Mouse (Mus musculus) frontal cortex, postnatal 14 days (tissue): Measurements from ENCODE around the gene Abcb5.

Source experiments
- DNase-seq, 2 experiments: peaks; one replicate each; pipeline ENCODE4 v3.0.0; 2022; ENCODE audit warnings: low spot score in 2 of 2

Gene Abcb5

DNA sequence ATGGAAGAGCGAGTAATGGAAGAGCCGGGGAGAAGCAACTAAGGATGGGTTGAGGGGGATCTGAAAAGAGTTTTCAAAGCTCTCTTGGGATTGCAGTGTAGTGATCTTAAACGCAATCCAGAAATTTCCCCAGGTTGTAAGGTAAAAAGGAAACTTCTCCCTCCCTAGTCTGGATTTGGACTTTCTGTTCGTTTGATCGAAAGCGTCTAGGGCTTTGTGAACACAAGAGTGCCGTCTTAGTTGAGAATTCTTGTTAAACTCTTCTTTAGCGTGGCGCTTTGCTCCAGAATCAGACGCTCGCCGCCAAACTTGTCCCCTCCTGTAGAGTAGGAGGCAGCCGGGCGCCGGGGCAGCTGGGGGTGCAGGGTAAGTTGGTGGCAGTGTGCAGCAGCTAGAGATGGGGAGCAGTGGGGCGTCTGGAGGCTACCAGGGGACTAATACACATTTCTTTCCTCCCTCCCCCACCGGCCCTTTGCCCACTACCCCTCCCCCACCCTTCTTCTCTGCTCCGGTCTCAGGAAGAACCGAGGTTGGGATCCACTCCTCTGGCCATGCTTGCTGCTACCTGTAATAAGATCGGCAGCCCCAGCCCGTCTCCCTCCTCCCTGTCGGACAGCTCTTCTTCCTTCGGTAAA lies 118.2 kb downstream of the Abcb5 start:
- DNase-seq: no peak

DNA sequence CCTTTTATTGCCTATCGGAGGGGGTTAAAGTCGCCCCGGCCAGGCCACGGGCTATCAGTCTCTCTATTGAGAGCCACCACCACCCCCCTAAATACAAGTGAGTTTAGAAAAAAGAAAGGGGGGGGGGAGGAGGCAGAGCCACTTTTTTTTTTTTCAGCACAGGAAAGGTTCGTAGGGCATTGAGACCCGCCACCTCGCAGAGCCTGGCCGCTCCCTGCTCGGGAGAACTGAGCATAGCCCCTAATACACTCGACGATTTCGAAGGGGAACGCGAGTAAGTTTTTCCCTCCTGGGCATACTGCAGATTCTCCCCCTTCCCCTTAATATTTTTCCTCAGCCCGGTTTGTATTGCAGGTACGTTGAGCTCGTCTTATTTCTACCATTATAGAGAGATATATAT lies 118.8 kb downstream of the Abcb5 start:
- no peak for DNase-seq

DNA sequence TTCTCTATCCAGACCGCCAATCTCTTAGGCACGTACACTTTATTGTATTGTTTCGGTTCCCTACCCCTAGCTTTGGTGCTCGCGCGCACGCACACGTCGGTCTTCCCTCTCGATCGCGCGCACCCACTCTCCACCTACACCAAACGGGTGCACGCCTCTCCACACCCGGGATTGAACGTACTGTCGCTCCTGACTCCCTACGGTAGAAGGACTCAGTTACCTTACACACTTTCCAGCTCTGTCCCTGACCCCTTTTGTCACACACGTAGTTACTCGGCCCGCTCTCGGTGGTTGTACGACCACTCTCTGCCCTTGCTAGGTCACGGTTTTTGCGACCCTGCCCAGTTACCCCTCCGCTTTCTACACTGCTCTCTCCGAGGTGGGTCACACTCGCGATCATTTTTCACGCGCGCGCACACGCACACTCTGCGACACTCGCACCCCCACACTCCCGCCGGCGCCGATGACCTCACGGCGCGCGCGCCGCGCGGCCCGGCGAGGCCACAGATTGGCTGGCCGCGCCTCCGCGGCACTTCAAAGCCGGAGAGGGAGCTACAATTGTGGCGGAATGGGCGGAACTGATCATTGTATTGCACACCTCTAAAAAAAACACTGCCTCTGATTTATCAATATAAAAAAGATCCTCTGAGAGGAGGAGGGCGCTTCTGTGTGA lies 119.4 kb downstream of the Abcb5 start:
- no peak for DNase-seq

DNA sequence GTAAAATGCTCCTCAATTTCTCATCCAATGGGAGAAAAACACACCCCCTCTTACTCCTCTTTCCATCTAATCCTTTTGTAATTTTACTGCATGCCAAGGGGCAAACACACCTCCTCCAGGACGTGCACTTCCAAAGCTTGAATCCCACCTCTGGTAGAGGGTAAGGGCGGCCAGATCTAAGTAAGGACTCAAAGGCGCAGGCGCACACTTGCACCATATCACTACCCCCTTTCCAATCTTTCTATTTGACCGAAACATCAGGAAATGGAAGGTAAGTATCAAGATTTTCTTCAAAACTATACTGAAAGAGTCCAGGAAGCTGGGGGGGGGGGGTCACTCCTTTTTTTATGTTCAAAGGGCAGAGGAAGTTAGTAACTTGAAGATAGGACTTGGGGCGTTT lies 120.0 kb downstream of the Abcb5 start, which contains the start of gene Sp8:
Gene Sp8, plus strand, starts transcription at position 109 of the 400 bp plus-strand sequence.
- no peak for DNase-seq

DNA sequence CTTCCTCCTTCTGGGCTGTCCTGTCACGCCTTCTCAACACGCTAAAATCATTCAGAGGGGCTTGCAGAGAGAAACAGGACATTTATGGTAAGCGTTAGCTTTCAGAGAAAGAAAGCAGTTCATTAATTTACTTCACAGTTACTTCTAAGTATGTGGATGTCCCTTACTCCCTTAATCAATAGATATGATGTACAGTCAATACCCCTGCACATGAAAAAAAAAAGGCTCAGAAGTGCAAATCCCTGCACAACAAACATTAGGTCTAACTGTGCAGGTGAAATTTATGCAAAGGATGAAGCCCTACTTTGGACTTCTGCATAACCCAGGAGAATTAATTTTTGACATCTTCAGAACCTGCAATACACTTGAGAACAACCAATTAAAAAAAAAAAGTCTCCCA lies 120.9 kb downstream of the Abcb5 start:
- DNase-seq: no peak

DNA sequence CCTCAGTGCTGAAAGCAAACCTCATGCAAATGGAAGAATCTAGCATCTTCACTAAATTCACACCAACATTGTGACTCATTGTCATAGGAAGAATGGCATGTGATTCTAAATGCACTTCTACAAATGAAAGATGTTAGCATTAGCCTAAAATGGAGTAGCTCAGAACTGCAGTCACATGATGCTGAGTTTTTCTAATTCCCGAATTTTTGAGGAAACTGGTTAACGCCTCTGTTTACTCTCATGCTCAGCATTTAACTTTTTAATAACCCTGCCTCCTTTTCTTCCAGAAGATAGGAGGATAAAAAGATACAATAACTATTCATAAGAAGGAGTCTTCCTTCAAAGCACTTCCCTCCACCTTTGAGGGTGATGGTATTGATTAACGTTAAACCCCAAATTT lies 121.4 kb downstream of the Abcb5 start:
- no peak for DNase-seq

DNA sequence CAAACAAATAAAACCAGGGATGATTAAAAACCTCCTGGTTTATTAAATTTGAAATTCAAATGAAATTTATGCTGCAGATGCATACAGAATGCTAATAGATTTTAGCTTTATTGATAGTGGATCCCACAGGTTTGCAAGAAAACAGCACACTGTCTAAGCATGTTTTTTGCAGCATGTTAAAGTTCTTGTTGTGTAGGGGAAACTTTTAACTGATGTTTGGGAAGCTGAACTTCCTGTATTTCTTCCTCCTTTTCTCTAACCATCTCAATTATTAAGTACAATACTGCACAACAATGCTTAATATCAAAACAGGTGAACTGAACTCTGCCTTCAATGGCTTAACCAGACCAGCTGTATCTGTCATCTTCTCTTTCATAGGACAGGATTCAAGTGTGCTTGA lies 122.1 kb downstream of the Abcb5 start:
- DNase-seq: no peak

DNA sequence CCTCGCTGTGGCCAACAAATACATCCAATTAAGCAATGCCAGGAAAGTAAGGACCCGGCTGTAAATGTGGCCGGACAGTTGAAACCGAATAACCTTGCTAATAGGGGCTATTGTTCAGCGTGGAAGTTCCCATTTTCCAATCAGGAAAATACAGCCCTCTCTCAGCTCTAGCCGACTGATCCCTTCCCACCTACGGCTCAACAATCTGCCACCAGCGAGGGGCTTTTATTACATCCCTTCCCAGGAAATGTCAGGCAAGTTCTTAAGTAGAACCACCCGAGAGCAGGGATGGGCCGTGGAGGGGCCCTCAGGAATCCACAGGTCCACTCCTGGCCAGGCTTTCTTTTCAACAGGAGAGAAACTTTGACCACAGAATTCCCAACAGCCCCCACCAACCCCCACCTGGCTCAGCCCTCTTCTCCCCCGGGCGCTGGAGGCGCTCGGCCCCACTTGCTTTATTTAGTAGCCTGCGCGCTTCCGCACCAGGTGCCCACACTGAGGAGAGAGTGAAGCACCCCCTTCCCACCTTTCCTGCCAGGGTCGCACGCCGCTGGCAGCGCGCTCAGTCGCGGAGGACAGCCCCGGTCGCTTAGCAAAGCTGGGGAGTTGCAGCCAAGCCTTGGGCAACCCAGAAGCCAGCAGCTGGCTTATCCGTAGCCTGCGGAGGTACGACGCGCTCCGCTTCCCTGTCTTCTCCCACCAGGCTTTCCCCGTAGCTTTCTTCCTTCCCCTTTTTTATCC lies 123.4 kb downstream of the Abcb5 start:
- DNase-seq: no peak

DNA sequence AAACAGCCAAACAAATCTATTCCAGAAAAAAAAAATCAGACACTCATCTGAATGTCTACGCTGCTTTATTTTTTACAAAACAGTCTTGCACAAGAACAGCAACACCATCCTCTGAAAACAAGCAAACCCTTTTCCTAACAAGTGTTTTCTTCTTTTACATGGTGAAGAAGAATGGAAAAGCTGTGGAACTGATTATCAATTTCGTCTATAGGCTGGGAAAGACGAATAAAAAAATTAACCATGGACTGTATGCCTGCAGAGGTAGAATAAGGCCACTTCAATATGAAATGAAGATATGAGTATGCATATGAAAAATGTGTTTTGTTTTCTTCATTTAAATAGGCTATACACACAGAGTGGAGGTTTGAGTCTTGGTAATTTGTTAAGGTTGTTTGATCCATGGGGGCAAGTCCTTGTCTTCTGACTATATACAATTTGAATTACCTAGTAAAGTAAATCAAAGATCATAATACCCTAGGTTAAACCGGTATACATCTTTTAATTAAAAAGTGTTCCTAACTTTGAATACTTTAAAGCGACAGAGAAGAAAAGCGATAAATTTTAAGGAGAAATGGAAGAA lies 124.2 kb downstream of the Abcb5 start:
- DNase-seq: no peak

DNA sequence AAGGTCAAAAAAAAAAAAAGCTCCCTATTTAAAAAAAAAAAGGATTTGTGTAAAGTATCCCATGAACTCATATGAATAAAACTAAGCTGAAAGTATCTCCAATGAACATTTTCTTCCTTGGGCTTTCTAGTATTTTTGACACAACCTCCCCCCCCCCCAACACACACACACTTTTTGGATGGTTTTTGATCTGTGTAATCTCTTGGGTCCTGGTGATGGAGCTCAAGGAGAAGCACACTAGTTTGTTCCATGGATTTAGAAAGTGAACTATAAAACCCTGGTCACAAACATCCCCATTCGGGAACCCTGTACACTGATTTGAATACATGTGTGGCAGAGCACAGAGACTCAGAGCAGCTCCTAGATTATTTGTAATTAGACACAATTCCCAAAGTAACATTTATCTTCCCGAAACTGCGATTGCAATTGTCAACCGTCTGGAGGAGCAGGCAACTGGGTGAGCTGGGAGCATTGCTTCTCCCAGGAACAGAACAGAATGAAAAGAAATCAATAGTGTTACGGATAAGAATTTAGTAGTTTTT lies 124.8 kb downstream of the Abcb5 start:
- no peak for DNase-seq

DNA sequence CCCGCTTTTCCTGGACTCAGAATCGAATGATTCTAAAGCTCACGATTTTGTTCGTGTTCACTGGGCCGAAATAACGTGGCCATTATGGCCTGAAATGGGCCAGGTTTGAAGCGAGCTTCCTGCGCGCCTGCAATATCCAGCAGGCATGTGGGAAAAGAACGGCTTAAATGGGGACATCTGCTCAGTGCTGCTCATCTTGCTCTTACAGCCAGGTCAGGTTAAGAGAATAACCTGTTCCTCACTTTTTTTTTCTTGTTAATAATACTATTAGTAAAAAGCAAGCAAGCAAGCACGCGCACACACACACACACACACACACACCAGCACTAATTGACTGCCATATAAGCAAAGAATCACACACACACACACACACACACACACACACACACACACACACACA lies 125.4 kb downstream of the Abcb5 start:
- no peak for DNase-seq

DNA sequence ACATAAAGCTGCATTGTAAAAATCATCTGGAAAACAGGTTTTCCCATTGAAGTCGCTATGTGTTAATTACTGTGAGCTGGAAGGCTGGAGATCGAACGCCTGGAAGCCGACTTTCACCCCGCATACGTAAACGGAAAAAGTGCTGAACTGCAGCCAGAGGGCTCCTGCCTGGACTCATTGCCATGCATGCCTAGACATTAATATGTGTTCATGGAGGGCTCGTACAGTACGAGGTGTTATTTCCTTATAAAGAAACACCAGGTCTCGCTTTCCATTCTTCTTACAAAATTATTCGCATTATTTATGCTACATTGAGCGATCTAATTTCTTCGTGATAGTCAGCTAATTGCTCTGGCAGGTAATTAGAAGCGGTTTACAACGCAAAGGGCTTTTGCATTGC lies 125.9 kb downstream of the Abcb5 start:
- no peak for DNase-seq

DNA sequence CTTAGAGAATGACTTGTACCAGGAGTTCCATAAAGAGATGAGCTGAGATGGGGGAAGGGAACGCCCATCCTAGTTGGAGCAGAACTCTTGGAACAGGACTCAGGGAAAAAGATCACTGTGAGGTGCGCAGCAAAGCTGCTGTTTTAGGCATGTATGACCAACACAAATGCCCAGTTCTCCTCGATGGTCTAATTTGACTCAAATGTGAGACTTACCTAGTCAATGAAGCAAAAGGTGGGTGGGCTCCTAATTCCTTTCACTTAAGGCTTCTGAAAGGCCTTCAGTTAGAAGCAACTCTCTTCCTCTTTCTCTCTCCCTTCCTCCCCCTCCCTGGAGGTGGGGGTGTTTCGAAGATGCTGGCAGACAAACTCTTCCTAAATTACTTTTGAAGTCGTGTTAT lies 126.8 kb downstream of the Abcb5 start:
- DNase-seq: no peak

DNA sequence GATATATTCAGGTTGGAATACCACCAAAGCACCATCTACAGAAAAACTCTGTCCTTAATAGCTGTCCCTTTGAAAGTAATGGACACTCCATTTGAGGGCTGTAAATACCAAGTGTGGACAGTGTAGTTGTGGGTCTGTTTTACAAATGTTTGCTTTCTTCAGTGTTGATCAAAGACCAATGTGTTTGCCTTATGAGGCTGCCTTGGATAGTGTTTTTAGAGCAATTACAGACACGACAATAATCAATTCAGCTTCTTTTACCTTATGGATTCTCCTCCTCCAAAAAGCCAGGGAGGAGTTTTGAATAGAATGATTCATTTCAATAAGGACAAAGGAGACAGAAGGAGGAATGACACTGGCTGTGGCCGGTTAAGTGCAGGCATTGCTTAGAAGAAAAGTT lies 128.0 kb downstream of the Abcb5 start:
- no peak for DNase-seq

DNA sequence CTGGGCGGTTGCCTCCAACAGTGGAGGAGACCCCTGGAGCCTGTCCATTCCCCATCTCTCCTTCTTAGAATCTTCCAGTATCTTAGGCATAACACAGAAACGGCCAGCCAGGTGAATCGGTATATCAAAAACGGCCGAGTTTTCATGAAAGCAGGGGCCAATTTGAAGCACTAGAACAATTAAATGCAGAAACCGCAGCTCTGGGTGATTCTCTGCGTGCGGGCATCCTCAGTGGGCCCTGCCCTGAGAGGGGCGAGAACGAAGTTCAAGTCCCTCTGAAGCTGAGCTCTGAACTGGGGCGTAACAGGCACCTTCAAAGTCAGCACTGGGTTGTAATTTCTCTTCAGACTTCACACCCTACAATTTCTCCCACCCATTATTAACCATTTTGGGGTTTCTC lies 128.9 kb downstream of the Abcb5 start:
- no peak for DNase-seq

DNA sequence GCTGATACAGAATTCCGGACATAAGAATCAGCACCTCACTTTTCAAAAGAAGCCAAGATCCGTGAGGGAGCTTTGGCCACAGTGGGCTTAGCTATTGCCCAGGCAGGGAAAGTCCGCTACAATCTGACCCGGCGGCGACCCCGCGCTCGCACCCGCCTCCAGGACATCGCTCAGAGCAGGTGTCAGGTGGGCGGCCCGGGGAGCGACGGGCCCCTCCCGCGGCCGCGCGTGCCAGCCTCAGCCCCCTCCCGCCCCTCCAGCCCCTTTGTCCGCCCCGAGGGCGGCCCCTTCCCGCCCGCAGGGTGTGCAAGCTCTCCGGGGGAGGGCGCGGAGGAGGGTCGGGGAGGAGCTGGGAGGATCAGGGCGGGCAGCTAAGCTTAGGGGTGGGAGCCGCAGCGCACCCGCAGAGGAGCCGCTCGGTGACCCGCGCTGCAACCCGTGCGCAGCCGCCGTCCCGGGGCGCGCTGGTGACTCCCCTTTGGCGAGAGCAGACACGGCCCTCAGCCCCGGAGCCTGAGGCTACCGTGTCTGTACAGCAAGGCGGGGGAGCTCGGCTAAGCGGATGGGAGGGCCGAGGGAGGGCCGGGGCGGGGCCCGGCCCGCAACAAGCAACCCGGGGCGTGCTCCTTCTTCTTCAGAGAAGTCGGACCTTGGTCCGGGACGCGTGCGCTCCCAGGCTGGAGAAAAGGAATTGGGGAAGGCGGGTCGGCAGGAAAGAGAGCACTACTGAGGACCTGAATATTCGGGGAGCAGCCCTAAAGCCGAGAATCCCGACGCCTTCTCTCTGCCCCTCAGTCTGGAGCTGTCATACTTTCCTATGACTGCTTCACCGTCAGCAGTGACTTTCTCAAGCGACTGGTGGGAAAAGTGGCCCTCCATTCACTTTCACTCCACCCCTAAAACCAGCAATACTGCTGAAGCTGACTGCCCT lies 129.5 kb downstream of the Abcb5 start:
- no peak for DNase-seq

DNA sequence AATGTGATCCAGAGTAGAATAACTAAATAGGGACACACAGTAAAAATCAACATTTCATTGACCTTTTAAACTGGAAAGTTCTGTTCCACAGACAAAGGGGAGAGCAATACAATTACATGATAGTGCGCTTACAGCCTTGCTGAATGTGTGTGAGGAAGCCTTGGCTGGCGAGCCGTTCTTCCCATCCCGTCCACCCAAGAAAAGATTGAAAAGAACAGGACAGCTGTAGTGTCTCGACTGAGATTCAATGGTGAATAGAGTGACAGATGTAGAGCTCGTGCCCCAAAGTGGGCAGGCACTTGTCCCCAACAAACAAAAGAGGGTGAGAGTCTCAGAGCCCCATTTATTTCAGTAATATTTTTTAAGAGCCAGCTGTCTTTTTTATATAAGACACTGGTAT lies 136.3 kb downstream of the Abcb5 start:
- no peak for DNase-seq
